Mouse (Mus musculus) ES-E14 (cell line): ENCODE results near the gene Gm38394.

Experiments
- CHD2 ChIP-seq: IDR thresholded peaks from 2 replicates; pipeline ENCODE4 v1.6.1; 2014; ENCODE audit warnings: mild to moderate bottlenecking, low read depth, low read length, inconsistent platforms
- HCFC1 ChIP-seq: IDR thresholded peaks from 2 replicates; pipeline ENCODE4 v1.6.1; 2012; ENCODE audit warnings: low read length, inconsistent platforms, borderline replicate concordance; ENCODE audit not compliant: insufficient read depth
- MAFK ChIP-seq: IDR thresholded peaks from 2 replicates; pipeline ENCODE4 v1.6.1; 2014; ENCODE audit warnings: mild to moderate bottlenecking, low read depth, low read length, inconsistent platforms; ENCODE audit not compliant: insufficient read depth
- ZC3H11A ChIP-seq: IDR thresholded peaks from 2 replicates; pipeline ENCODE4 v1.6.1; 2012; ENCODE audit warnings: low read depth, mild to moderate bottlenecking, inconsistent platforms, low read length, borderline replicate concordance
- ZNF384 ChIP-seq: IDR thresholded peaks from 2 replicates; pipeline ENCODE4 v1.6.1; 2012; ENCODE audit warnings: low read depth, low read length, inconsistent platforms

DNA sequence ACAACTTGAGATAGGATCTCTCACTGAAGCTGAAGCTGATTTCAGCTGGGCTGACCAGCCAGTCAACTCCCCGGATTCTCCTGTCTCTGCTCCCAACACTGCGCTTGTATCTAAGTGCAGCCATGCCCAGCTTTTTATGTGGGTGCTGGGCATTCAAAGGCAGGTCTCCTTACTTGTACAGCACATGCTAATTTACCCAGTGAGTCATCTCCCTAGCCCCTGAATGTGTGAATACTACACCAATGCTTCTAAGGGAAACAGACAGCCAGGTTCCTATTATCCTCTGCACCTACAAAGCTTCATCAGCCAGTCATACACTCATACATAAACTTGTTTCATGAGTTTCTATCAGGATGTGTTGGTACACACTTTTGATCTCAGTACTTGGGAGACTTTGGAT is 20.0 kb downstream of the Gm38394 start:
- TF ChIP-seq MAFK (no peak), ZC3H11A (no peak), CHD2 (no peak), ZNF384 (no peak), HCFC1 (no peak)
